Mouse (Mus musculus) telencephalon, adult 2 months (tissue): ENCODE data around the gene D630045J12Rik.
A peak's percentile ranks its signal among the peaks of the same experiment; 100 is the strongest.

Source experiments
- DNase-seq: peaks from one replicate; pipeline ENCODE4 v3.0.0-alpha.2; 2011; ENCODE audit warnings: low read depth, low spot score

D630045J12Rik gene

DNA sequence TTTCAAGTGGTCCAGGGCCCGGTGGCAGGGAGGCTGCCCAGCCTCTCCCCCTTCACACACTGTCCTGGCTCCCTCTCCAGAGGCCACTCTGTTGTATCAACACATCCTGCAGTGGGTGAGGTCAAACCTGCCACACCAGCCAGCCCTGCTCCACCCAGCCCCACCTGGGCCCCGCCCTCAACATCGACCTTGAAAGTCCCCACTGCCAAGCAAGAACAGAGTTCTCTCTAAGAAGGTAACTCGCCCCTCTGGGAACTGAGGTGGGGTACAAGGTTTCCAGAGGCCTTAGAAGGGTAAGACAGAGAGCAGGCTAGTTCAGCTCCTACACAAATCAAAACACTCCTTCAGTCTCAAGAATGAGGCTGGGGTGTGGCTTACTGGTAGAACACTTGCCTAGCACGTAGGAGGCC lies 156.8 kb downstream of the D630045J12Rik start:
- DNase-seq = no peak

DNA sequence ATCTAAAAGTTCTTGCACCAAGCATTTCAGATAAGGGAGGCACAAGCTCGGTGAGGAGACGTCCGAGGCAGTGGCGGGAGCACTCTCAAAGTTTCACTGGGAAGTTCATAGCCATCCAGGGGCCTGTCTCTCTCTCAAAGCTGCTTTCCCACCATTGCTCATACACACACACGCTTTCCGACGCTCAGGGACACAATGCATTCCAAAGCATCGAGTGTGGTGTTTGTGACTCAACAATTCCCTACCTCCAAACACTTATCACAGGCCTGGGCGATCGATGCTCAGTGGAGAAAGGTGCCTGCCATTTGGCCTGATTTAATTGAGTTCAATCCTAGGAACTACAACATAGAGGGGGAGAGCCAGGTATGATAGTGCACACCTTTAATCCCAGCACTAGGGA lies 159.1 kb downstream of the D630045J12Rik start:
- DNase-seq = no peak

DNA sequence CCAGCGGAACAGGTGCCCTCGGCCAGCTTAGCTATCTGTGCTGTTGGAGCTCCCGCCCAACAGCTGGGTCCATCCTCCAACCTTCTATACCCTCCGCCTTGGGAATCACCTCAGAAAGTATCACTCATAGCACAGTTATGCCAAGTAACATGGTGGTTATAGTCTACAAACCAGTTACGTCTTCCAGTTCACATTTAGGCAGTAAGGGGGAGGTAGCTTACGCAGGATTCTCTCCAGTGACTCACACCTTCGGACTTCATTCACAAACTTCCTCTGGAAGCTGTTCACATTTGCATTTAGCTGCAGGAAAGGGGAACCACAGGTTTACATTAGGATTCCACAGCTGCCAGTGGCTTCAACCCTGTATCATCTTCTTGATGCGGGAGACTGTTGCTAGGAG lies 161.3 kb downstream of the D630045J12Rik start:
- no peak for DNase-seq

DNA sequence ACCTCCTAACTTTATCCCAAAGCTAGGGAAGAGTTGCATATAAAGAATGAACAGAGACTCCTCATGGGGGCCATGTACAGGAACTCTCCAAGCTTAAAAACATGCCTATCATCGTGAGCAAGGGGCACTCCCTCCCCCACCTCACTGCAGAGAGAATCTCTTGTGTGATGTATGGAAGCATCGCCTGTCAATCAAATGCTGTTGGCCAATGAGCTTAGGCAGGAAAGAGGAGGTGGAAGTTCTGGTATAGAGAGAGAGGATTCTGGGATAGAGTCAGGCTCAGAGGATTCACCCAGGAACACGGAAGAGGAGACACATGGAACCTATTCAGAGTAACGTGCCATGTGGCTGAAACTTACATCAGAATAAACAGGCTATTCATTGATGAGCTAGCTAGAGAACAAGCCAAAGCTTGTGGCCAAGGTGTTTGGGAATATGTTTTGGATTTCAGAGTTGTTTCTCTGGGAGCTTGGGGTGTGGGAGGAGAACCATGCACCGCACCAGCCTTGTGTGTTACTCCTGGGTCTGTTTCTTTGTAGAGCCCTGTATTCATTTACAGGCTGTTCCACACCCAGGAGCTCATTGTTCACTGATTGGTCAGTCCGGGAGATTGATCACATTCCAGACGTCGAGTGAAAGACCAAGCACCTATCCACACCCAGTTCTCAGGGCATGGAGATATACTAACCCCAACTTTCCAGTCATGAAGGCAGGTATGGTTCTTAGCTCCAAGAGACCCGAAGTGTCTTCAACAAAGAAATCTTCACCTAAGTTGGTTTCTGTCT lies 166.4 kb downstream of the D630045J12Rik start:
- no peak for DNase-seq

DNA sequence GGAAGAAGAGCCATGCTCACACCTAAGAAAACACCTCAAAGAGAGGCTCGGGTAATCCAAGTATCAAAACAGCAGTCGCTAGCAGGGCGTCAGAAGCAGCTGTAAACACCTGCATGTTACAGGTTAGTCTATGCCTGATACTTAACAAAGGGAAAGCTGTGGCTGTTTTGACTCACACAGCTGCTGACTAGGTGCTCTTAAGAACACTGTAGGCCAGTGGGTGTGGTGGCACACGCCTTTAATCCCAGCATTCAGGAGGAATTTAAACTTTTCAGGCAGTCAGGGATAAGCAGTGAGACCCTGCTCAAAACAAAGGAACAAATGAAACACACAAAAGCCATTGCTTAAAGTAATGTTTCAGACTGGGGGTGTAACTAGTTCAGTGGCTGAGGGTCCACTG lies 170.6 kb downstream of the D630045J12Rik start:
- DNase-seq = no peak

DNA sequence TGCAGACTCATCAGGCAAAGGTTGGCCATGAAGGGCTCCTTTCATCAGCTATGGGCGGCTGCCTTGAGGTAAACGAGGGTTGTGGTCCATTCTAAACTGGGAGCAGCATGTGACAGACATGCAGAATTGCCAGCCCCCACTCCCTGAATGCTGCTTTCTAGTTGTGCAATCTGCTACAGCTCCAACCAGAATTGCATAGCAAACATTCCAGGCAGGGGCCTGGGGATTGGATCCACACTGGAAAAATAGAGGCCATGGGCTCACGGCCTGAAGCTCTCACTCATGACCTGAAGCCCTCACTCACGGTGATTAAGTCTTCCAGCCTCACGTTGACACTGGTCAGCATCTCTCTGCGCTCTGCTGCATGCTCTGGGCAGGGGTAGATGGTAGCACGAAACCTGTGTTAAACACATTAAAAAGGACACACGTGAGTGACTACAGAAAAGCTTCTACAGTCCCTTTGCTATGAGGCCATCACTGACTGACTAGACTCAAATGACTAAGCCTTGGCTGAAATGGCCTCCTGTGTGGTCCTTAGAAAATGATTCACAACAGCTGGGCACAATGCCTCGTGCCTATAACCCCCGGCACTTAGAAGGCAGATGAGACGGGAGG lies 172.0 kb downstream of the D630045J12Rik start:
- no peak for DNase-seq

DNA sequence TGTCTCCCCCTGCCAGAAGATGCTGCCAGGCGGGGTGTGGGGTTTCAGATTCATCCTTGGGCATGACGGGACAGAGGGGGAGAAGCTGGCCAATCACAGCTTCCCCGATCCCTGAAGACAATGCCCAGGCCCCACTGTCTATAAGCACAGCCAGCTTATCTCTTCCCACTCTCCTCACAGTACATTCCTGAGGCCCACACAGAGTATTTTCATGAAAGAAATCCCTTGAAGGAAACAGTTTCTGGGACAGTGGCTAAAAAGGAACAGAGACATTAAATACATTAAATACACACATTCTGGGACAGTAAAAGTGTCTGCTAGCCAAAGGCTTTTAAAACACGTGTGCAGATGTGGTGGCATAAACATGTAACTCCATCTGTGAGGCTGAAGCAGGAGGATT lies 173.4 kb downstream of the D630045J12Rik start:
- peak; percentile 22 for DNase-seq

DNA sequence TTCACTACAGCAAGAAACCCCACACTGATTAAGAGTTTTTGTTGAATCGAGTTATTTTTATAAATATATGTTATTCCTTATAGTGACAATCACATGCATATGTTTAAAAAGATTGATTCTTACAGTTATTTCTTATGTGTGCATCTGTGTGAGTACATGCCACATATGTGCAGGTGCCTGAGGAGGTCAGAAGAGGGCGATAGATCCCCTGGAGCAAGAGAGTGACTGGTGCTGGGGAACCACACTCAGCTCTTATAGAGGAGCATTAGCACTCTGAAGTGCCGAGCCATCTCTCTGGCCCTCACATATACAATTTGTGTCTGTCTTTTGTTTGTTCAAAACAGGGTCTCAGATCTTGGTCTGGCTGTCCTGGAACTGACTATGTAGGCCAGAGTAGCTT lies 180.2 kb downstream of the D630045J12Rik start:
- DNase-seq = no peak
